Mouse (Mus musculus) brain, adult 2 months (tissue): ENCODE data around the gene Ric8b.
A peak's percentile ranks its signal among the peaks of the same experiment; 100 is the strongest.

ENCODE experiments used
- DNase-seq: peaks from one replicate; pipeline ENCODE4 v3.0.0; 2011; ENCODE audit warnings: low read depth, low spot score

Gene Ric8b

GRCm38 (mm10) chr10:84916810-84917730 is at the start of gene Ric8b:
TSS of gene Ric8b (plus strand) at chr10:84917616.
- peak; percentile 100 for DNase-seq

GRCm38 (mm10) chr10:84871285-84871684 is 46.1 kb upstream of the Ric8b start:
- DNase-seq = peak; percentile 12

- DNase-seq = no peak
Measured at GRCm38 (mm10) chr10:84871921-84872320, 45.5 kb upstream of the Ric8b start.

GRCm38 (mm10) chr10:84879823-84880571 is 37.4 kb upstream of the Ric8b start:
- DNase-seq = no peak

GRCm38 (mm10) chr10:84882528-84882927 is 34.9 kb upstream of the Ric8b start:
- no peak for DNase-seq

GRCm38 (mm10) chr10:84885341-84885884 is 32.0 kb upstream of the Ric8b start:
- no peak for DNase-seq

- DNase-seq = peak; percentile 31
Measured at GRCm38 (mm10) chr10:84886221-84886627, 31.2 kb upstream of the Ric8b start.

- no peak for DNase-seq
Measured at GRCm38 (mm10) chr10:84886785-84887184, 30.6 kb upstream of the Ric8b start.

GRCm38 (mm10) chr10:84889096-84889846 is 28.1 kb upstream of the Ric8b start:
- DNase-seq = no peak

GRCm38 (mm10) chr10:84895810-84896358 is 21.5 kb upstream of the Ric8b start:
- DNase-seq = peak; percentile 84

GRCm38 (mm10) chr10:84896941-84897930 is 20.2 kb upstream of the Ric8b start:
- peak; percentile 67 for DNase-seq

- DNase-seq = no peak
Measured at GRCm38 (mm10) chr10:84898144-84898979, 19.1 kb upstream of the Ric8b start.

GRCm38 (mm10) chr10:84901676-84902075 is 15.7 kb upstream of the Ric8b start:
- no peak for DNase-seq

- DNase-seq = peak; percentile 47
Measured at GRCm38 (mm10) chr10:84902213-84902612, 15.2 kb upstream of the Ric8b start.

GRCm38 (mm10) chr10:84903307-84903706 is 14.1 kb upstream of the Ric8b start:
- DNase-seq = peak; percentile 70

- peak; percentile 73 for DNase-seq
Measured at GRCm38 (mm10) chr10:84903742-84904141, 13.7 kb upstream of the Ric8b start.

GRCm38 (mm10) chr10:84906895-84907294 is 10.5 kb upstream of the Ric8b start:
- peak; percentile 62 for DNase-seq

- no peak for DNase-seq
Measured at GRCm38 (mm10) chr10:84908006-84908405, 9.4 kb upstream of the Ric8b start.

GRCm38 (mm10) chr10:84908471-84908870 is 8.9 kb upstream of the Ric8b start:
- DNase-seq = no peak
